Mouse (Mus musculus) intestine, embryonic 15.5 days (tissue): ENCODE measurements around the gene Gch1. TPM values are rescaled to one million over a fixed set of nuclear protein-coding genes. Genes with fewer than 3 reads are reported as not detected.
"Not testable (repeated sequence)": the region's sequence is repeated elsewhere in the genome, so short reads cannot be mapped to it uniquely, and the experiment has no call there.

Experiments used
- ATAC-seq: fragments of 200-750 bp; cut with Nextera tagmentation; 2 replicates; pipeline ENCODE4 v1.8.0; 2017; ENCODE audit warnings: moderate TSS enrichment, moderate library complexity
- H3K27ac ChIP-seq: fragments of 300-500 bp; sonication (generic); 2 replicates; pipeline ENCODE4 v1.5.1; 2015; ENCODE audit warnings: mild to moderate bottlenecking, inconsistent platforms
- H3K27me3 ChIP-seq: fragments of 300-500 bp; sonication (generic); replicated peaks from 2 replicates; pipeline ENCODE4 v1.6.1; 2015; ENCODE audit warnings: inconsistent platforms
- H3K36me3 ChIP-seq: fragments of 300-500 bp; sonication (generic); 2 replicates; pipeline ENCODE4 v1.6.1; 2015; ENCODE audit warnings: inconsistent platforms
- H3K4me1 ChIP-seq: fragments of 300-500 bp; sonication (generic); replicated peaks from 2 replicates; pipeline ENCODE4 v1.6.1; 2015; ENCODE audit warnings: inconsistent platforms
- H3K4me2 ChIP-seq: fragments of 300-500 bp; sonication (generic); replicated peaks from 2 replicates; pipeline ENCODE4 v1.6.1; 2015; ENCODE audit warnings: mild to moderate bottlenecking, inconsistent platforms
- H3K4me3 ChIP-seq: fragments of 300-500 bp; sonication (generic); replicated peaks from 2 replicates; pipeline ENCODE4 v1.5.1; 2015; ENCODE audit warnings: inconsistent platforms
- H3K9ac ChIP-seq: fragments of 300-500 bp; sonication (generic); 2 replicates; pipeline ENCODE4 v1.6.1; 2015; ENCODE audit warnings: inconsistent platforms
- H3K9me3 ChIP-seq: fragments of 300-500 bp; sonication (generic); 2 replicates; pipeline ENCODE4 v1.6.1; 2016; ENCODE audit warnings: inconsistent platforms
- WGBS: fragments of 180-500 bp; shearing (Covaris S2); methylation state at CpG from one replicate; pipeline ENCODE4 v1.1.7; 2015; 5-methylcytosine and 5-hydroxymethylcytosine counted together
- polyA plus RNA-seq: library from polyadenylated mRNA; unstranded; fragments of >200 nt; fragmentation: Nextera tagmentation; extraction: Ambion mirVana; gene quantifications from 2 replicates; pipeline ENCODE4 v1.2.1, GENCODE M21; 2015

The Gch1 gene
- polyA plus RNA-seq, 1 experiment from 2014 or later: 10.4 TPM

DNA sequence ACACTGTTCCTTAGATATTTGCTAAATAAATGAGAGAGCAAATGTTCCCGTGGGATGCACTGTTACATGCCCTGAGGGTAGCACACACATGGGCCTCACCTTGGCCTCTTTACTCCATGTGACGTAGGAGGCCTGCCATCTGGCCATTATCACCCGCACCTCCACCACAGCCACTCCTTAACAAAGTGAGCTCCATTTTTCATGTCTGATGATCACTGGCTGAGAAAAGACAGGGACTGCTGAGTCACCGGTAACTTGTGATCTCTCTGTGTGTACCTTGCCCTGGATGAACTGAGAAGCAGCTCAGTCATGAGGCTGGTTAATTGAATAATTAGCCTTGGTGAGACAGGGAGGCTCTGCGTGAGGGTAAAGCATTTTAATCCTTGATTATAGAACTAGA, 52.6 kb downstream of the Gch1 start:
- Histone ChIP-seq H3K4me3 (no peak overlapping the region), H3K27me3 (no peaks in the 10 kb centered on the region), H3K4me1 (0 out of 2 replicates have a peak, but pooled peaks cover 5% of the 10 kb centered on the region), H3K27ac (no peak overlapping the region), H3K36me3 (no peaks in the 10 kb centered on the region), H3K9ac (no peak overlapping the region), H3K4me2 (no peak overlapping the region), H3K9me3 (no peaks in the 10 kb centered on the region)
- ATAC-seq: peak; percentile 83
- WGBS: 55% methylated on average over 5 of the region's 5 CpGs

DNA sequence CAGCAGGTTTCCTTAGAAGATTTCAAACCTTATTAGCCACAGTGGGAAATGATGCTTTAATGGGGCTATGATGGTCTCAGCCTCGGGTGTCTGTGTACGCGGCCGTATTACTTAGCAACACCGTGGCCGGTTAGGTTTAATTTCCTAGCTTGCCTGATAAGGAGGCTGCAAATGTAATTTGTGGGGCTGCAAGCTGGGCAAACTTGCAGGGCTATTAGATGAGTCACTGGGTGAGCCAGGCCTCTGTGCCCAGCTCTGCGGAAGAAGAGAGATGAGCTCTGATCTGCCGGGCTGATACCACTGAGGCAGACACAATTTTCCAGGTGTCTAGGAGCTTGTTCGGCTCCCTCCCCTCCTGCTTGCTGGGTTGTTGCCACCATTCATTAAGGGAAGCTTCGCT, 55.3 kb downstream of the Gch1 start:
- Histone ChIP-seq H3K4me3 (no peak overlapping the region), H3K27ac (no peak overlapping the region), H3K4me1 (0 out of 2 replicates have a peak, but pooled peaks cover 5% of the 10 kb centered on the region), H3K4me2 (no peak overlapping the region), H3K27me3 (no peaks in the 10 kb centered on the region), H3K9me3 (no peaks in the 10 kb centered on the region), H3K36me3 (no peaks in the 10 kb centered on the region), H3K9ac (no peak overlapping the region)
- 43% methylated on average over 10 of the region's 10 CpGs for WGBS
- ATAC-seq: peak; percentile 59

DNA sequence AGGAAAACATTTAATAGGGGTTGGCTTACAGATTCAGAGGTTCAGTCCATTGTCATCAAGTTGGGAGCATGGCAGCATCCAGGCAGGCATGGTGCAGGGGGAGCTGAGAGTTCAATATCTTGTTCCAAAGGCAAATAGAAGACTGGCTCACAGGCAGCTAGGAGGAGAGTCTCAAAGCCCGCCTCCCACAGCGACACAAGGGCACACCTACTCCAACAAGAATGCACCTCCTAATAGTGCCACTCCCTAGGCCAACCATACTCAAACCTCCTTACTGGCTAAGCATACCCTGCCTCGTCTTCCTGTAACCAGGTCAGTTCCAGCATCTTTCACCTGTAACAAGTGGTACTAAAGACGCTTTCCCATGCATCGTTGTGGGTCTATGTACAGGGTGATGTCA, 61.2 kb downstream of the Gch1 start:
- no peaks in the 10 kb centered on the region for H3K36me3 ChIP-seq
- H3K27ac ChIP-seq: no peak overlapping the region
- H3K4me2 ChIP-seq: no peak overlapping the region
- 73% methylated on average over 5 of the region's 5 CpGs for WGBS
- no peaks in the 10 kb centered on the region for H3K27me3 ChIP-seq
- H3K4me1 ChIP-seq: no peaks in the 10 kb centered on the region
- H3K4me3 ChIP-seq: no peak overlapping the region
- no peaks in the 10 kb centered on the region for H3K9me3 ChIP-seq
- ATAC-seq: no peak; the same call in 1 of the 2 replicates
- H3K9ac ChIP-seq: no peak overlapping the region

- Histone ChIP-seq H3K4me3 (no peak overlapping the region), H3K9me3 (no peaks in the 10 kb centered on the region), H3K4me1 (no peaks in the 10 kb centered on the region), H3K9ac (no peak overlapping the region), H3K27me3 (no peaks in the 10 kb centered on the region), H3K36me3 (no peaks in the 10 kb centered on the region), H3K27ac (no peak overlapping the region), H3K4me2 (no peak overlapping the region)
- ATAC-seq: no peak
- WGBS: 72% methylated on average over 7 of the region's 7 CpGs
These were observed 71.7 kb downstream of the Gch1 start for GRCm38 (mm10) chr14:47117522-47117921.

- peak; percentile 97 for ATAC-seq
- no peaks in the 10 kb centered on the region for H3K9me3 ChIP-seq
- H3K36me3 ChIP-seq: no peaks in the 10 kb centered on the region
- no peak overlapping the region for H3K4me2 ChIP-seq
- no peaks in the 10 kb centered on the region for H3K4me1 ChIP-seq
- no peaks in the 10 kb centered on the region for H3K27me3 ChIP-seq
- WGBS: 62% methylated on average over 9 of the region's 10 CpGs
- H3K27ac ChIP-seq: 0 out of 2 replicates have a peak overlapping the region, but pooled peaks have one; percentile 27
- H3K9ac ChIP-seq: no peak overlapping the region
- H3K4me3 ChIP-seq: no peak overlapping the region
These were observed 73.0 kb downstream of the Gch1 start for GRCm38 (mm10) chr14:47116062-47116762.

GRCm38 (mm10) chr14:47115154-47115553, 74.1 kb downstream of the Gch1 start:
- no peak overlapping the region for H3K27ac ChIP-seq
- no peak overlapping the region for H3K9ac ChIP-seq
- WGBS: 60% methylated on average over 9 of the region's 9 CpGs
- no peaks in the 10 kb centered on the region for H3K36me3 ChIP-seq
- peak; percentile 46 for ATAC-seq
- H3K4me1 ChIP-seq: no peaks in the 10 kb centered on the region
- H3K9me3 ChIP-seq: no peaks in the 10 kb centered on the region
- no peaks in the 10 kb centered on the region for H3K27me3 ChIP-seq
- no peak overlapping the region for H3K4me3 ChIP-seq
- no peak overlapping the region for H3K4me2 ChIP-seq

DNA sequence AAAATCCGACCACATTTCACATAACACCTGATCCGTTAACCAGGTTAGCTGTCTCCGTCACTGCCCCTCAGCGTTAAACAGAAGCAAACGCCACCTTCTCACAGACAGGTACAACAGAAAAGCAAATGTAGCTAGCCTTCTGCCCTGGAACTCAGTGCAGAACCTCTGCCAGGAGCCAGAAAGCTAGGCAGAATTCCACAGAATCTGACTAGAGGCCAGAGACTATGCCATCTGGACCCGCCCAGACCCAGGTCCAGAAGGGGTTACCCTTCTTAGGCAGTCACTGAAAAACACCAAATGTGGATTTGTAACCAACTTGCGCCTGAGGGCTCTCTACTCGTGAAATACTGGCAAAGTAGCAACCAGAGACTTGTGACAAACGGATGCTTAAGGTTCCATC, 77.9 kb downstream of the Gch1 start:
- no peaks in the 10 kb centered on the region for H3K9me3 ChIP-seq
- 57% methylated on average over 9 of the region's 9 CpGs for WGBS
- H3K27me3 ChIP-seq: no peaks in the 10 kb centered on the region
- H3K4me3 ChIP-seq: no peak overlapping the region
- no peak overlapping the region for H3K4me2 ChIP-seq
- H3K9ac ChIP-seq: no peak overlapping the region
- no peaks in the 10 kb centered on the region for H3K36me3 ChIP-seq
- ATAC-seq: no peak
- no peak overlapping the region for H3K27ac ChIP-seq
- H3K4me1 ChIP-seq: no peaks in the 10 kb centered on the region

DNA sequence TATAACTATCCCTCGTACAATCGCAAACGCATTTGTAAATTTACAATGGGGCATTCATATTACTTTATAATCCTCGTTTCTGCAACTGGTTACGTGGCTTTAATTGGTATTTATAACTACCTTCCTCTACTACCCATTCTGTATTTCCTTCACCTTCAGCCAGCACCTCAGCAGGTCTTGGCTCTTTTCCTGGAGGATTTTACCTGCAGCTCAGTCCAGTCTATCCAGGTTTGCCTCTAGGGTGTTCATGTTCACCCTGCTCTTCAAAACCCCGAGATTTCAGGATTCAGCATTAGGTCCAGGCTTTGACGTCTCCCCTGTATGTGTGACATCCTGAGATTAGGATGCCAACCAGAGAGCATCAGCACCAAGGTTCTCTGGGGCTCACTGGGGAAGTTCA, 78.8 kb downstream of the Gch1 start:
- 79% methylated on average over 7 of the region's 7 CpGs for WGBS
- H3K36me3 ChIP-seq, H3K9me3 ChIP-seq, H3K27me3 ChIP-seq, H3K27ac ChIP-seq, H3K4me3 ChIP-seq, ATAC-seq, H3K4me2 ChIP-seq, H3K9ac ChIP-seq, H3K4me1 ChIP-seq: not testable (repeated sequence)

GRCm38 (mm10) chr14:47107461-47107860, 81.8 kb downstream of the Gch1 start:
- WGBS: 79% methylated on average over 3 of the region's 3 CpGs
- no peak overlapping the region for H3K27ac ChIP-seq
- H3K9ac ChIP-seq: no peak overlapping the region
- H3K4me3 ChIP-seq: no peak overlapping the region
- no peak overlapping the region for H3K4me2 ChIP-seq
- ATAC-seq: no peak
- no peaks in the 10 kb centered on the region for H3K27me3 ChIP-seq
- H3K36me3 ChIP-seq: no peaks in the 10 kb centered on the region
- no peaks in the 10 kb centered on the region for H3K9me3 ChIP-seq
- no peaks in the 10 kb centered on the region; the same call in 1 of the 2 replicates for H3K4me1 ChIP-seq

- H3K27ac ChIP-seq: no peak overlapping the region
- no peaks in the 10 kb centered on the region for H3K9me3 ChIP-seq
- H3K27me3 ChIP-seq: no peaks in the 10 kb centered on the region
- no peak overlapping the region for H3K4me2 ChIP-seq
- 94% methylated on average over 3 of the region's 3 CpGs for WGBS
- no peak overlapping the region for H3K9ac ChIP-seq
- no peak for ATAC-seq
- no peaks in the 10 kb centered on the region; the same call in 1 of the 2 replicates for H3K4me1 ChIP-seq
- H3K36me3 ChIP-seq: no peaks in the 10 kb centered on the region
- no peak overlapping the region for H3K4me3 ChIP-seq
These were observed 83.5 kb downstream of the Gch1 start for GRCm38 (mm10) chr14:47105755-47106154.

DNA sequence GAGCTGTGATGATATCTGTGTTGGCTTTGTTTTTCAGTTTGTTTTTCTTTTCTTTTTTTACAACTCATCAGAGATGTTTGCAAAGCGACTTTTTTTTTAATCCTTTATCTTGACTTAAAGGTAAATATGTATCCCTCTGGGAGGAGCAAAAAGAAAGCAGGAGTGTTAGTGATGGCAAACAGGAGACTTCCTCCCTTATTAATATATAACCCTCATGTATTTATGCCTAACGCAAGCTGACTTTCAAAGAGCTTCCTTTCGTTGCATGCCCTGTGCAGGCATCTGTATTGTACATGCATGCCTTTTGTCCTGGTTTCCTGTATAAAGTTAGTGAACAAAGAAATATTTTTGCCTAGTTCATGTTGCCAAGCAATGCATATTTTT, 84.0 kb downstream of the Gch1 start:
- Histone ChIP-seq H3K27ac (no peak overlapping the region), H3K27me3 (no peaks in the 10 kb centered on the region), H3K4me1 (no peaks in the 10 kb centered on the region; the same call in 1 of the 2 replicates), H3K4me2 (no peak overlapping the region), H3K9me3 (no peaks in the 10 kb centered on the region), H3K36me3 (no peaks in the 10 kb centered on the region), H3K9ac (no peak overlapping the region), H3K4me3 (no peak overlapping the region)
- 55% methylated on average over 3 of the region's 3 CpGs for WGBS
- no peak for ATAC-seq

GRCm38 (mm10) chr14:47104246-47105173, 84.7 kb downstream of the Gch1 start:
- Histone ChIP-seq H3K4me2 (peak overlapping the region; percentile 45), H3K4me3 (peak overlapping the region; percentile 13; the same call in 1 of the 2 replicates), H3K9me3 (no peaks in the 10 kb centered on the region), H3K4me1 (no peaks in the 10 kb centered on the region; the same call in 1 of the 2 replicates), H3K36me3 (no peaks in the 10 kb centered on the region), H3K9ac (0 out of 2 replicates have a peak overlapping the region, but pooled peaks have one; percentile 16), H3K27ac (no peak overlapping the region), H3K27me3 (no peaks in the 10 kb centered on the region)
- WGBS: 35% methylated on average over 19 of the region's 19 CpGs
- ATAC-seq: peak; percentile 62
